Mouse (Mus musculus): ENCODE results near the gene Taok2. TPM values are rescaled to one million over a fixed set of nuclear protein-coding genes. Genes with fewer than 3 reads are reported as not detected.

Taok2 gene
- polyA plus RNA-seq, 1 experiment from 2014 or later: 33.2 TPM

- WGBS: 84% methylated on average over 2 of the region's 2 CpGs
- H3K9me3 ChIP-seq: no peaks in the 10 kb centered on the region
- H3K4me1 ChIP-seq: peaks cover 28% of the 10 kb centered on the region
- DNase-seq (ENCODE audit: low spot score): no peak
- H3K4me3 ChIP-seq: no peak overlapping the region
- no peak overlapping the region for H3K27ac ChIP-seq
- peaks cover 48% of the 10 kb centered on the region for H3K27me3 ChIP-seq (ENCODE audit: insufficient read depth, poor library complexity, severe bottlenecking)
- no peaks in the 10 kb centered on the region for H3K36me3 ChIP-seq
Observed at GRCm38 (mm10) chr7:126845516-126845915, 39.0 kb downstream of the Taok2 start.

- 64% methylated on average over 9 of the region's 9 CpGs for WGBS
Observed at GRCm38 (mm10) chr7:126843276-126843675, 41.2 kb downstream of the Taok2 start.

GRCm38 (mm10) chr7:126833294-126833693, 51.2 kb downstream of the Taok2 start:
- WGBS: 95% methylated on average over 1 of the region's 1 CpGs
- peaks cover 46% of the 10 kb centered on the region for H3K27me3 ChIP-seq (ENCODE audit: insufficient read depth, poor library complexity, severe bottlenecking)
- no peak for DNase-seq (ENCODE audit: low spot score)
- 0 out of 2 replicates have a peak, but pooled peaks cover 3% of the 10 kb centered on the region for H3K4me1 ChIP-seq
- no peak overlapping the region for H3K4me3 ChIP-seq
- no peaks in the 10 kb centered on the region for H3K36me3 ChIP-seq
- no peak overlapping the region for H3K27ac ChIP-seq
- H3K9me3 ChIP-seq: no peaks in the 10 kb centered on the region

More at GRCm38 (mm10) chr7:126843276-126843675, 41.2 kb downstream of the Taok2 start:
- Histone ChIP-seq H3K27ac (no peak overlapping the region), H3K4me3 (no peak overlapping the region), H3K9me3 (no peaks in the 10 kb centered on the region), H3K4me1 (peaks cover 11% of the 10 kb centered on the region), H3K27me3 (ENCODE audit: insufficient read depth, poor library complexity, severe bottlenecking) (peaks cover 26% of the 10 kb centered on the region), H3K36me3 (no peaks in the 10 kb centered on the region)
- DNase-seq (ENCODE audit: low spot score): no peak

- Histone ChIP-seq H3K27me3 (ENCODE audit: insufficient read depth, poor library complexity, severe bottlenecking) (peaks cover 52% of the 10 kb centered on the region), H3K4me3 (peak overlapping the region; percentile 56), H3K36me3 (no peaks in the 10 kb centered on the region), H3K27ac (peak overlapping the region; percentile 67), H3K4me1 (0 out of 2 replicates have a peak, but pooled peaks cover 3% of the 10 kb centered on the region), H3K9me3 (no peaks in the 10 kb centered on the region)
- WGBS: 2% methylated on average over 21 of the region's 21 CpGs
- DNase-seq (ENCODE audit: low spot score): peak; percentile 93
Observed at GRCm38 (mm10) chr7:126832036-126832598, 52.4 kb downstream of the Taok2 start.

DNA sequence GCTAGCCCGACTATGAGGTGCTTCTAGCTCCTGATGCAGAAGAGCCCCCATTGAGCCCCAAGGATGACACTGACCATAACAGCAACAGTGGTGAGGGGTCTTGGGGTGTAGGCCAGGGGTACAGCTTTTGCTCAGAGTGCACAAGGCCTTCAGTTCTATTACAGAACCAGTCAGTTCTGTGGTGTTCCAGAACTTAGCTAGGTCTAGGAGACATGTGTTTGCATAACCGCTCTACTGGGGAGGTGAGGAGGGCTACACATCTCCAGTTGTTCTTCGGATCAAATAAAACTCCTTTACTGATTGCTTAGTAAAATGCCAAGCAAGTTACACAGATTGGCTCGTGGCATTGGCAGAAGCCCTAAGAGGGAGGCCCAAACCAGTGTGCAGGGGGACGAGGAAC, 53.0 kb downstream of the Taok2 start, which contains the start of gene 4930451I11Rik:
Gene 4930451I11Rik, minus strand, starts transcription at position 101 of the 400 bp plus-strand sequence.
- WGBS: 53% methylated on average over 5 of the region's 5 CpGs
- Histone ChIP-seq H3K4me1 (0 out of 2 replicates have a peak, but pooled peaks cover 3% of the 10 kb centered on the region), H3K27me3 (ENCODE audit: insufficient read depth, poor library complexity, severe bottlenecking) (peaks cover 52% of the 10 kb centered on the region), H3K36me3 (no peaks in the 10 kb centered on the region), H3K27ac (peak within 1 kb of the TSS; percentile 67), H3K4me3 (peak within 1 kb of the TSS; percentile 56), H3K9me3 (no peaks in the 10 kb centered on the region)
- no peak for DNase-seq (ENCODE audit: low spot score)

- no peaks in the 10 kb centered on the region for H3K36me3 ChIP-seq
- H3K4me1 ChIP-seq: peaks cover 18% of the 10 kb centered on the region
- H3K27ac ChIP-seq: no peak overlapping the region
- H3K9me3 ChIP-seq: no peaks in the 10 kb centered on the region
- no peak for DNase-seq (ENCODE audit: low spot score)
- peaks cover 75% of the 10 kb centered on the region for H3K27me3 ChIP-seq (ENCODE audit: insufficient read depth, poor library complexity, severe bottlenecking)
- 62% methylated on average over 5 of the region's 5 CpGs for WGBS
- no peak overlapping the region for H3K4me3 ChIP-seq
Observed at GRCm38 (mm10) chr7:126825952-126826351, 58.6 kb downstream of the Taok2 start.

GRCm38 (mm10) chr7:126825403-126825802, 59.1 kb downstream of the Taok2 start:
- Histone ChIP-seq H3K27me3 (ENCODE audit: insufficient read depth, poor library complexity, severe bottlenecking) (peaks cover 69% of the 10 kb centered on the region), H3K4me3 (no peak overlapping the region), H3K36me3 (no peaks in the 10 kb centered on the region), H3K4me1 (peaks cover 18% of the 10 kb centered on the region), H3K9me3 (no peaks in the 10 kb centered on the region), H3K27ac (no peak overlapping the region)
- WGBS: 20% methylated on average over 8 of the region's 8 CpGs
- DNase-seq (ENCODE audit: low spot score): no peak

GRCm38 (mm10) chr7:126823940-126824339, 60.6 kb downstream of the Taok2 start:
- Histone ChIP-seq H3K27ac (no peak overlapping the region), H3K4me3 (no peak overlapping the region), H3K36me3 (no peaks in the 10 kb centered on the region), H3K9me3 (no peaks in the 10 kb centered on the region), H3K27me3 (ENCODE audit: insufficient read depth, poor library complexity, severe bottlenecking) (peaks cover 55% of the 10 kb centered on the region), H3K4me1 (peaks cover 18% of the 10 kb centered on the region)
- no peak for DNase-seq (ENCODE audit: low spot score)
- WGBS: 14% methylated on average over 10 of the region's 10 CpGs

DNA sequence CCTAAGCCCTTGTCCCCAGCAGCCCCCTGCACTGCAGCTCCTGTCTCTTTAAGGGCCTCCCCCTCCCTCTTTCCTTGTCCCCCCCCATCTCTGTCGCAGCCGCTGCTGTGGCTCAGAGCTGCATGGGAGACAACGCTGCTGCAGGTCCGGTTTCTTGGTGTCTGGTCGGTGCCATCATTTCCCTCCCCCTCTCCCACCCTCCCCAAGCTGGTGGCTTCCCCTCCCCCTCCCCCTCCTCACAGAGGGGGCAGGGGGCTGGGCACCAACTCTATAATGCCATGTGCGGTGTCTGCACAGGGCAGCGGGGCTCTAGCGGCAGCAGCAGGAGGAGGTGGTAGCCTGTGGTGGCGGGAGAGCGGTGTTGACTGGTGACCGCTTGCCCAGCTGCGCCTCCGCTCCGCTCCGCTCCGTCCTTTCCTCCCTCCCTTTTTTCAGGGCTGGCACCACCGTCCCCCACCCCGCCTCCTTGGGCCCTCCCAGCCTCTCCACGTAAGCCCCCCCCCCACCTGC, 61.2 kb downstream of the Taok2 start:
- Histone ChIP-seq H3K4me3 (peak overlapping the region; percentile 54), H3K27me3 (ENCODE audit: insufficient read depth, poor library complexity, severe bottlenecking) (peaks cover 49% of the 10 kb centered on the region)
- no peak for DNase-seq (ENCODE audit: low spot score)

GRCm38 (mm10) chr7:126822741-126823140, 61.8 kb downstream of the Taok2 start:
- Histone ChIP-seq H3K9me3 (no peaks in the 10 kb centered on the region), H3K27me3 (ENCODE audit: insufficient read depth, poor library complexity, severe bottlenecking) (peaks cover 48% of the 10 kb centered on the region), H3K36me3 (no peaks in the 10 kb centered on the region), H3K4me3 (peak overlapping the region; percentile 54), H3K4me1 (peaks cover 18% of the 10 kb centered on the region), H3K27ac (0 out of 2 replicates have a peak overlapping the region, but pooled peaks have one; percentile 25)
- WGBS: 5% methylated on average over 9 of the region's 9 CpGs
- DNase-seq (ENCODE audit: low spot score): no peak

More for the DNA sequence above, 61.2 kb downstream of the Taok2 start:
- no peaks in the 10 kb centered on the region for H3K36me3 ChIP-seq
- H3K27ac ChIP-seq: 0 out of 2 replicates have a peak overlapping the region, but pooled peaks have one; percentile 25
- H3K9me3 ChIP-seq: no peaks in the 10 kb centered on the region
- 1% methylated on average over 12 of the region's 19 CpGs for WGBS
- peaks cover 18% of the 10 kb centered on the region for H3K4me1 ChIP-seq

- WGBS: 17% methylated on average over 7 of the region's 7 CpGs
- Histone ChIP-seq H3K27ac (no peak overlapping the region), H3K4me3 (no peak overlapping the region), H3K4me1 (peaks cover 18% of the 10 kb centered on the region), H3K36me3 (no peaks in the 10 kb centered on the region), H3K9me3 (no peaks in the 10 kb centered on the region), H3K27me3 (ENCODE audit: insufficient read depth, poor library complexity, severe bottlenecking) (peaks cover 43% of the 10 kb centered on the region)
- peak; percentile 90 for DNase-seq (ENCODE audit: low spot score)
Observed at GRCm38 (mm10) chr7:126821835-126822511, 62.5 kb downstream of the Taok2 start.

DNA sequence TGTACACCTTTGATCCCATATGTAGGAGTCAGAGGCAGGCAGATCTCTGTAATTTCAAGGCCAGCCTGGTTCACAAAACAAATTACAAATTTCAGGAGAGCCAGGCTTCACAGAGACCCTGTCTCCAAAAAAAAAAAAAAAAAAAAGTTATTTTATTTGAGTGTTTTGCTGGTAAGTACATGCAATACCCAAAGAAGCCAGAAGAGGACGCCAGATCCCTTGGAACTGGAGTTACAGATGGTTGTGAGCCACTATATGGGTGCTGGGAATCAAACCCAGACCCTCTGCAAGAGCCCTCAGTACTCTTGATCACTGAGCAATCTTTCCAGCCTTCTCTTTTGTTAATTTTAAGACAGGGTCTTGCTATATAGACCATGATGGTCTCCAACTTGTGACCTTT, 65.7 kb downstream of the Taok2 start:
- peaks cover 17% of the 10 kb centered on the region for H3K27me3 ChIP-seq (ENCODE audit: insufficient read depth, poor library complexity, severe bottlenecking)
- no peak overlapping the region for H3K4me3 ChIP-seq
- 35% methylated on average over 1 of the region's 1 CpGs for WGBS
- H3K9me3 ChIP-seq: no peaks in the 10 kb centered on the region
- no peaks in the 10 kb centered on the region for H3K36me3 ChIP-seq
- no peak overlapping the region for H3K27ac ChIP-seq
- DNase-seq (ENCODE audit: low spot score): no peak
- H3K4me1 ChIP-seq: peaks cover 15% of the 10 kb centered on the region

- no peak overlapping the region for H3K4me3 ChIP-seq
- H3K4me1 ChIP-seq: peaks cover 5% of the 10 kb centered on the region
- H3K36me3 ChIP-seq: no peaks in the 10 kb centered on the region
- H3K27me3 ChIP-seq (ENCODE audit: insufficient read depth, poor library complexity, severe bottlenecking): peaks cover 12% of the 10 kb centered on the region
- H3K9me3 ChIP-seq: no peaks in the 10 kb centered on the region
- no peak overlapping the region for H3K27ac ChIP-seq
- DNase-seq (ENCODE audit: low spot score): no peak
- WGBS: 83% methylated on average over 7 of the region's 7 CpGs
Observed at GRCm38 (mm10) chr7:126817595-126817994, 66.9 kb downstream of the Taok2 start.
